Mouse (Mus musculus): ENCODE data around the gene Pigu. TPM values are rescaled to one million over a fixed set of nuclear protein-coding genes. Genes with fewer than 3 reads are reported as not detected.

The Pigu gene
- total RNA-seq, 2 experiments from 2014 or later, result 28.5 to 33.5 TPM

DNA sequence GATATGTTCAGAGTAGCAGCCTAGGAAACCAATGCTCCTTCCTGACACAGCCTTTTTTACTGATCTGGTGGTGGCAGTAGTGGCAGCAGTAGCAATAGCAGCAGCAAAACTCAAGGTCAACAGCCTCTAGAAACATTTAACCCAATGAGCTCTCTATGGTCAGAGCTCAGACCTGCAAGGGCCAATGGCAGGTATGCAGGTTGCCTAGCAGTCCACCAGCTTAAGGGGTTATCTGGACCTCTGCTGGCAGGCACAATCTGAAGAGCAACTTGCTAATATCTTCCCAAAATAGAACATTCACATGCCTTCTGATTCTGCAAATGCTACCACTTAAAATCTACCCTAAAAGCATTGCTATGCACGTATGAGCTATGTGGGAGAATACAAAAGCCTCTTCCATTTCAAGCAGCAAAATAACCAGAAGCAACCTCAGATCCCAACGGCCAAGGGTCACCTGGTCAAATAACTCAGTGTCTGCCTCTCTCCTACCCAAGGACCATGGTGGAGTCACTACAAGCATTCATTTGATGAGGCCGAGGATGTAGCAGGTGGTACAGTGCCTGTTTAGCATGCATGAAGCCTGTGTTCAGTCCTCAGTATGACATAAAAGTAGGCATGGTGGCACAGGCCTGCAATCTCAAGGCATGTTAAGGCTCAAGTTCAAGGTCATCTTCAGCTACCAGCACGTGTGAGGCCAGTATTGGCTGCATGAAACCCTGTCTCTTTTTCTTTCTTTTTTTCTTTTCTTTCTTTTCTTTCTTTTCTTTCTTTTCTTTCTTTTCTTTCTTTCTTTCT, 69.6 kb downstream of the Pigu start:
- DNase-seq, result no peak

DNA sequence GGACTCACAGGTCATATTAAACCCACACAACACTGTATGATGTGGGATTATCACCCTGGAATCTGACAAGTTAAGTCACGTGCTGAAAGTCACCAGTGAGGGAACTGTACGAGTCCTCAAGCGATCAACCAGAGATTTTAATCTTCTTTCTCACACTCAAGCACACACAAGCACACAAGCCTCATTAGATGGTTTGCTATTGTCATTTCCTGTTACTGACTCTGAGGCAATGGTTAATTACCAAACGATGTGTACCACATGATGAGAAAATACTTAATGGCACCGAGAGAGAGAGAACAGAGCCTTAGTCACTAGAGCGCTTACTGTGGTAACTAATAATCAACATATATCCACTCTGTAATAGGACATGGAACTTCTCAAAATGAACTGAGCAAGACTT, 71.5 kb downstream of the Pigu start:
- DNase-seq, result no peak

DNA sequence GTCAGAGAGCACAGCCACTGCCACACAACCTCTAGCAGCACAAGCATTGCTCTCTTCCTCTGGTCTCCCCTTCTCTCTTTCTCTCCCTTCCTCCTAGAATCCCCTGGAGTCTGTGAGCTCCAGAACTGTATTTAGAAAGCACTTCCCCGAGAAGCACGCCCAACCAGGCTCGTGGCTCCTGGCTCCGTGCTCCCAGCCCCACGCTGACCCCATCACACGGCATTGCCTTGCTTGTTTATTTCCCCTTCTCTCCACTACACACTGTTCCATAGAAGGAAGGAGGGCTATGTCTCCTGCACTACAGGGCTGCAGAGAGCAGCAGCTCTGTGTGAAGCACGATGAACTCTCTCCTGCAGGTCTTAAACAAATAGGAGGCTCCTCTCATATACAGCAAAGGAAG, 72.6 kb downstream of the Pigu start:
- DNase-seq, result no peak

DNA sequence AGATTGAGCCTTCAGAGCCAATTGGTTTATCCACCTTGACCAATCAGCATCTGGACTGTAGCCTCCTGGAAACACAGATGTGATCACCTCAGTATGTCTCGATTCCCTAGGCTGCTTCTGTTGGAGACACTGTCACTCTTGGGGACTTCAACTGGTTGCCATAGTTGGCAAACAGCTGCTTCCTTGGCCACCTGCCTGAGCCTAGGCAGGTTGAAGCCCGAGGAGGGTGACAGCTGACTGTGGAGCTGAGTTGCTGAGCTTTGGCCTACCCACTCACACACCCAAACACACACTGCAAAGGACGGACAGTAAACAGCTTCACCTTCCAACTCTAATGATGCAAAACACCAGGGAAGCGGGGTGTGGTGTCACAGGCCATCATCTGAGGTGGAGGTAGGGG, 73.4 kb downstream of the Pigu start:
- DNase-seq, result peak; percentile 62

DNA sequence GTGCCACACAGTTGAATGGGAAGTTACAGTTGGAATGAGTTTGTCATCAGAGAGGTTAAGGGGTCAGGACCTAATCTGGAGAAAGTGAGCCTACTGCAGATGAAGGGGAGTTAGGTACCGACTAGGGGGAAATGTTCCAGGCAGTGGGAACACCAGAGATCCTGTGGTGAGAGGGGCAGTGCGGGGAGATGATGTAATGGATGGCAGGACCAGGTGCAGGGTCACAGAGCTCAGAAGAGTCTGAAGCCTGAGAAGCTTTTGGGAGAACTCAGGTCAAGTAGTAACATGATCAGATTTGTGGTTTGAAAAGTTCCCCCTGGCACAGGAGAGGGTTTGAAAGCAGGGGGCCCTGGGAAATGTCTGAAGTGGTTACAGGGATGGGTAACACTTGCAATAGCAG, 77.1 kb downstream of the Pigu start:
- no peak for DNase-seq

DNA sequence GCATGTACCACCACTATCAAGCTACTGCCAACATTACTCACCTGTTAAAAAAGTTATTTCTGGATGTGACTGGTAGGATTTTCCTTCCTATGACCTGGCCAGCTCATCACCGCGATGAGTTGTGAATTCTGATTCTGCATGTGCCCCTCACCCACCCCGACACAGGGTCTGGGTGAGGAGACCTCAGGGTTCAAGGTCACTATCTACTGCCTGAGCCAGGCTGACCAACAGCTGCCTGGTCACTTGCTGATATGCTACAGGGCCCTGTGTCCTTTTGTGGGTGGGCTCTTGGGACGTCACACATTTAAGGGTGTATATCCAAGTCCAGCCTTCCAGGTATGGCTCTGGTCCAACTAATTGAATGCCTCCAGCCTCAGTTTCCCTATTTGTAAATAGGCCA, 78.1 kb downstream of the Pigu start:
- DNase-seq, result no peak

DNA sequence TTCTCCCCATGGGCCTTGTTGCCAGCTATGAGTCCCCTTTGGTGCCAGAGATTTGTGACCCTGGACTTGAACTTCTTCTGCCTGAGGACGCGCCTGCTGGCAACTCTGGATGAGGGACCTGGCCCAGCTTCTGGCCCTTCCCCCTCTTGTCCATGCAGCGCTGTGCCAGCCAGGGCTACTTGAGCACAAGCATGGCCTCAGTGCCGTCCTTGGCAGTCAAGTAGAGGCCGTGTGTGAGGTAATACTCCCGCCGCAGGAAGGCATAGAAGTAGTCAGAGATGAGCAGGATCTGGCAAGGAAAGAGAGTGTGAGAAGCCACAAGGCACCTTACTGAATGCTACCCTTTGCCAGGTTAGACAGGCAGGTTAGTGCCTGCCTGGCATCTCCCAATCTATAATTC, 78.9 kb downstream of the Pigu start:
- peak; percentile 90 for DNase-seq

DNA sequence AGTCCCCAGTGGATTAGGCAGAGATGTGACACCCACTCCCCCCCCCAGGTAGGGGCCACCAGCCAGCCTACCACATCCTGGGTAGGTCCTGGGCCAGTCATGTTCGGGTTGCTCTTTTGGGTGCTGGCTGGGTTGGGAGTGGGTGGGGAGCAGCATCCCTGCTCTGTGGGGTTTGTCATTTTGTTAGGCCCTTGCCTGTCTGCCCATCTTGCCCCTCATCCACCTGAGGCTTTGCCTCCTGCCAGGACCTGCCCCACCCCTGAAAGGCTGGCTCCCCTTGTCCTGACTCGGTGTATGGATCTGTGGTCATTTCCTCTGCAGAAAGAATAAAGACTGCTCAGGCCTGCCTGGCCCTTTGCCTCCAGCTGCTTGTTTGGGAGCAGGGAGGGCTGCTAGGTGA, 79.5 kb downstream of the Pigu start:
- DNase-seq, result no peak

DNA sequence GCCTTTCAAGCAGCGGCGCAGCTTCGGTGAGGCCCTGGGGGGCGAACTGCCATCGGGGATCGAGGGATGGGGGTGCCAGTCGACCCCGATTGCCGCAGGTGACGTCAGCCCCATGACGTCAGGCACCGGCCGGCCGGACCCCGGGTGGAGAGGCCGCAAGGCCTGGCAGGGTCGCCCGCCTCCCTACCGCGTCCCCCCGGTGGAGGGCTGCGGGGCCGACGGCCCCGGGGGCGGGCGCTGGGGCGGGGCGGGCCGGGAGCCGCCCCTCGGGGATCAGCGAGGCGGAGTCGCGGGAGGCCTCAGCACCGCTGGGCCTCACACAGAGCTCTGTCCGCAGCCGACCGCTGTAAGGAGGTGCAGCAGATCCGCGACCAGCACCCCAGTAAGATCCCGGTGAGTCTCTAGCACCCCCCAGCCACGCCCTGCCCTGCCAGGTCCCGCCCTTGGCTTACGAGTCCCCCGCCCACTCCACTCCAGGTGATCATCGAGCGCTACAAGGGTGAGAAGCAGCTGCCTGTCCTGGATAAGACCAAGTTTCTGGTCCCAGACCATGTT, 80.5 kb downstream of the Pigu start:
- DNase-seq, result peak; percentile 89

DNA sequence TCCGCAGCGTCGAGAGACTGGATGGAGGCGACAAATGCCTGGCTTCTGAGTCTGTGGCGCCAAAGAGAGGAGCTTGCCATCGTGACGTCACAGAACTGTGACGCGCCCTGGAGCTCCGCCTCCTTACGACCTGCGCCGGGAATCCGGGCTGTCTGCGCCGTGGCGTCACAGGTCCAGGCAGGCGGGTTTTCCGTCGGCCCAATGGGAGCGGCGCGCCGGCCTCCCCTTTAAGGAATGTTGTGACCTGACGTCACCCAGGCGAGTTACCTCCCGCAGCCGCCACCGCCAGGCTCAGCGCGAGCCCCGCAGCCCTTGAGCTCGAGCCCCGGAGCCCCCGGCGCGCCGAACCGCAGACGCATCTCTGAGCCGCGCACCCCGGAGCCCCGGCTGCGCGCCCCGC, 81.0 kb downstream of the Pigu start, which contains the start of gene Map1lc3a:
Gene Map1lc3a, plus strand, starts transcription at position 103 of the 400 bp plus-strand sequence.
- DNase-seq, result peak; percentile 98

DNA sequence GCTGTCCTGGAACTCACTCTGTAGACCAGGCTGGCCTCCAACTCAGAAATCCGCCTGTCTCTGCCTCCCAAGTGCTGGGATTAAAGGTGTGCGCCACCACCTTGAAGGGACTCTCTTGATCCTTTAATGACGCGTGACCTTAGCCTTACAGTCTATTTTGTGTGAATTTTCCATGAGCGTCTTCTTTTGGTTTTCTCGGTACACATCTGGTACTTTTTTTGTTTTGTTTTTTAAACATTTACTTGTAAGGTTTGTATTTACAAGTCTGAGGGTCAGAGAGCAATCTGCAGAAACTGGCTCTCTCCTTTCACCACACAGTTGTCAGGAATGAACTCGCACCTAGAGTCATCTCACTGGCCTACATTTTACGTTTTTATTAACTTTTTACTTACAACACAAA, 83.6 kb downstream of the Pigu start:
- DNase-seq, result no peak

DNA sequence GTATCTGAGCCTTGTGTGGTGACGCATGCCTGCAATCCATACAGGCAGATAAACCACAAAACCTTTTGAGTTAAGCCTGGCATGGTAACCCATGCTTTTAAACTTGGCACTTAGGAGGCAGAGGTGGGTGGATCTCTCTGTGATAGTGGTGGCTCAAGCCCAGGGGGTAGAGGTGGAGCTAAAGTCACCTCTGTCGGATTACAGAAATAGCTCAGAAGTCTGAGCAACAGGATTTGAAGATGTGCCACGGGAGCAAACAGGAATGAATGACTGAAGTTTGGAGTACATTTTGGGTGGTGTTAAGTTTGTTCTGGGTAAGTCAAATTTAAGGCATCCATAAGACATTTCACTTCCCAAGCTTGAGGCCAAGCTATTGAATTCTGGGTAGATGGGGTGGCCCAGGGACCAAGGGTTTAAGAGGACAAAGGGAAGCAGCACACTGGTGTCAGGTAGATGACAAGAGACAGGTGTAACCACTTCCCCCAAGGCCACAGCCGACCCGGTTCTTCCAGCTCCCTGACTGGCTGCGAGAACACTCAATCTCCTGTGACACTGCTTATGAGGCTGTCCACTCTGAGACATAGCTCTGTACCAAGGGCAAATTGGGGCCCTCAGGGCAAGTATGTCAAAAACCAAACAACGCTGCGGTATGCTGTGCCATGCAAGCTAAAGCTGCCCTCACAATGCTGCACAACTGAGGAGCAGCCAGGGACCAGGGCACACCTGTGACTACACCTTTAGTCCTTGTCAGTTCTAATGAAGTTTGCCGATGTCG, 84.6 kb downstream of the Pigu start:
- DNase-seq, result no peak

DNA sequence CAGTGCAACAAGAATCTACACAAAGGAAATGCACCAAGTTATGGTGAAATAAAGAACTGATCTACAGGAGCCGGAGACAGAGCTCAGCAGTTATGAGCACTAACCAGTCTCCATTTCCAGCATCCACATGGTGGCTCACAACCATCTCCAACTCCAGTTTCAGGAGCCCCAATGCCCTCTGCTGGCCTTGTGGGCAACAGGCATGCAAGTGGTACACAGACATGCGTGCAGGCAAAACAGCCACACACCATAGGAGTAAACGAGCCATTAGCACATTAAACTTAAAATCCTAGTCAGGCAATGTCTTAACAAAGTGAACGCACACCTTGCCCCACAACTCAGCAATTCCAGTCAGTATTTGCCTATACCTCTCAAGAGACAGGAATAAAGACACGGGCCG, 85.3 kb downstream of the Pigu start:
- DNase-seq, result no peak

DNA sequence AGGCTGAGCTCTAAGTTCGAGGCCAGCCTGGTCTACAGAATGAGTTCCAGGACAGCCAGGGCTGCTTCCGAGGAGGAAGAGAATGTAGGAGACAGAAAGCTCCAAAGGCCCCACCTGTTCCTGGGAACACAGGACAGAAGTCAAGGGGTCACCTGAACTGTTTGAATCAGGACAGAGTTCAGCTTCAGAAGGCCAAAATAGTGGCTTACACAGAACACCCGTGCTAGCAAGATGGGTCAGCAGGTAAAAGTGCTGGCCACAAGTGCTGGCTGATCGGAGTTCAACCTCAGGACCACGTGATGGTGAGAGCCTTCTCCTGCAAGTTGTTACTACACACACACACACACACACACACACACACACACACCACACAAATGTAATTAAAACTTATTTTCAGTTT, 90.3 kb downstream of the Pigu start:
- no peak for DNase-seq

DNA sequence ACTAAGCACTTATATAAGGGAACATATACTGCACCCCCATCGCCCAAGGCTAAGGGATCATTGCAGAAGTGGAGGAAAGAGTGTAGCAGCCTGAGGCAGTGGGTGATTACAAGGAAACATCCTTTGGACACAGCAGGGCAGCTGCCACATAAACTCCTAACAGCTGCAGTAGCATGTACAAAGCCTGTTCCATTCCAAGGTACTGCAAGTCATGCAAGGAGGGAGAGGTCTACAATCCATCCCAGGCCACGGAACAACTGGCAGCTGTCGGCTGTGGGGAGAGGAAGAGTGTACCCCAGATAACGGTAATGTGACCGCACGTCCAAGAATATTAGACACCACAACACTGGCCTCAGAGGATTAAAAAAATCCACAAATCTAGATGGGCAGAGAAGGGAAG, 91.7 kb downstream of the Pigu start:
- DNase-seq, result no peak

DNA sequence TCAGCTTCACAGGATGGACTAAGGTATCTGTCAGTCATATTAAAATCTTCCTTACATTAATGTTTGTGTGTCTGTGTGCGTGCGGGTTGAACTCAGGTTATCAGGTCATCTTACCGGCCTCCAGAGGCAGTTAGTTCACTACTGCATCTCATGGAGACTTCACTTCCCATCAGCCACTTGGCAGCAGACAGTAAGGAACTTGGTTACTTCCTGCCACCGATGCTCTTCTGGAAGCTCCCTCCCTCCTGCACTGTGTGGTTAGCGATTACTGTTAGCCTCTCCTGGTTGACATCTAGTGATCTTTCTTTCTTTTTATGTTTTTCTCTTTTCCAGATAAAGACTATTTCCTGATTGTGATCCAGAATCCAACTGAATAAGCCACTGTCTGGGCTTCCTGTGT, 107.6 kb downstream of the Pigu start:
- no peak for DNase-seq

DNA sequence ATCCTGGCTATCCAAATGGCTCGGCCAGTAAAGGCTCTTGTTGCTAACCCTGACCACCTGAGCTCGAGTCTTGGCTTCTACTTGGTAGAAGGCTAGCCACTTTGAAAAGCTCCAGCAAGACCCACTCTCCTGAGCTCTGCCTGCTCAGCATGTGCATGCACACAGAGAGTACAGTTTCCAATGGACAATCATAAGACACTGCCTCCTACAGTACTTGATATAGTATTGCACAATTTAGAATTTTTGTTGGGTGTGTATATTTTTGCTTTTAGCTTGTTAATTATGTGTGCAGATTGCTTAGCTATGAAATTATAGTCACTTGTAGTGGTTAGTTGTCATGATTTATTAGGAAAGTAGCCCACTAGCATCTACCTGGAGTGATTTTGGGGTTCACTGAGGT, 108.5 kb downstream of the Pigu start:
- DNase-seq, result no peak

DNA sequence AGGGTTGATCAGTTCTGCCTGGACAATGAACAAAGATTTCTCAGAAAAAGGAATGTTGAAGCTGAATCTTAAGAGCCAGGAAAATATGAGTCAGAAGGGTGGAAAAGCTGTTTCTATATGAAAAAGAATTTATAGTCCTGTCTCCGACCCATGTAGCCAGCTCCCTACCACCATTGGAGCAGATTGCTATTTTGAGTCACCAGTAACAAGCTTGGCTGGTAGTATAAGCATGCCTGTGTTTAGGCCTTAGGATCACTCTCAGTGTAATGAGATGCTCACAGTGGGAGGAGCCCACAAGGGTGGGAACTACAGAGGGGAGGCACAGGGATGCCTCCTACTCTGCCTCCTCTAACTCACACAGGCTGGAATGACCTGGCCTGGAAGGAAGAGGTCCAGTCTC, 109.0 kb downstream of the Pigu start:
- no peak for DNase-seq

DNA sequence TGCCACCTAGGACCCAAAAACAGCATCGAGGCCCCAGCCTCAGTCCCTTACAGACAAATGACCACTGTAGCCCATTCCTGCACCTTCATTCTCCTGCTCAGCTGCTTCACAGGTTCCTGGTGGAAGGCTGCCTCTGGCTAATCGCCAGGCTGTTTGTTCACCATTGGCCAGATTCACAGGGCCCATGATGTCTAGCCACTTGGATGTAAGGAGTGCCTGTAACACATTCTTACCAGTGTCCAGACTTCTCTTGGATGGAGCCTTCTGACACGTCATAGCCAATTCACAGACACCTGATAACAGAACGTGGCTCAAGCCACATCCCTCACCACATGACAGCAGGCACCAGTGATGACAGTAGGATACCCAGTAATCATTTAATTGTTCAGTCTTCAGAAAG, 111.0 kb downstream of the Pigu start:
- DNase-seq, result peak; percentile 35

DNA sequence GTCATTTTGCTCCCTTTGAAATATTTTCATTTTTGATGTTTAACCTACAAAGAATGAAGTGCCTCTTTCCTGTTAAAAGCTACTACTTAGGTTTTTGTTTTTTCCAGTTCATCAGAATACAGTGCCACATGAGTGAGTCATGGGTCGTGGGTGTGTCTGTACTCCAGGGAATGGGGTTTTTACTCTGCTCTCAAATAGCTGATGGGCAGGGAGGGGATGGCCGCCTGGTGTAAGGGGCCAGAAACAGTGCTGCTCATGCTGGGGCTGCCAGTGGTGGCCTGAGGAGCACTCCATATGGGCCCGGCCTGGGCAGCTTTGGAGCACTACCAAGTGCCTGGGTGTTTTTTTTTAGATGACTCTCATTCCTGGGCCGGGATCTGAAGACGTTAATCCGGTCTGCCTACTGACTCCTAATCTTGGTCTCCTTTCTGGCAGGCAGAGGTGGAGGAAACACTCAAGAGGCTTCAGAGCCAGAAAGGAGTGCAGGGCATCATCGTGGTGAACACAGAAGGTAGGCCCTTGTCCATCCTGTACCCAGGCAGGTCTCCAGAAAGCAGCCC, 114.9 kb downstream of the Pigu start:
- DNase-seq, result peak; percentile 40

DNA sequence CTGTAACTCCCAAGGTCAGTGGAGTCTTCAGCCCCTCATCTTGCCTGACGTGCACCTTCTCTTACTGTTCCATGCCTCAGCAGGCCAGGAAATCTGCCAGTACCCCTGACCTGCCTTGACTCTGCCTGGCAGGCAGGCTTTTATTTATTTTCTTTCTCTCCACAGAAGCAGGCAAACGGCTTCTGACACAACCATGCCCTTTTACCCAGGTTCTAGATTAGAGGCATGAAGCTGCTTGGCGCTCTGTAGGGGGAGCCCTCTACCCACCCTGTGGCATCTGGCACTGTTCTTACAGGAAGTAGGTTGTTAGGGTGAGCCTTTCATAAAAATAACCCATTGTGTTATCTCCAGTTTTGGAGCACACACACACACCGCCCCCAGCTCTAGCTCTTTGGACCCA, 116.3 kb downstream of the Pigu start:
- DNase-seq, result peak; percentile 79

DNA sequence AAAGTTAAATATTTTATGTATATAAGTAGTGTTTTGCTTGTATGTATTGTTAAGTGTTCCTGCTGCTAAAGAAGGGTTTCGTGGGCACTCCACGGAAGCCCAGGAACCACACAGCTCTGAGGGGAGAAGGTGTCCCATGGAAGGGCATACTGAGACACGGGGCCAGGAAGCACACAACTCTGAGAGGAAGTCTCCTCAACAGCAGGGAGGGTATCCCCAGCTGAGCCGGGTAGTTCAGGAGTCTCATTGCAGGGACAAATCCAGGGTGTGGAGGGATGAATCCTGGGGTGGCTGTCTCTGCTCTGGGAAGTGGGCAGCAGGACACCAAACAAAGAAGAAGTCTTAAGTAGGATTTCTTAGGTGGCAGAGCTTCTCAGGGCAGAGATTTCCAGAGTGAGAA, 120.0 kb downstream of the Pigu start:
- peak; percentile 35 for DNase-seq

DNA sequence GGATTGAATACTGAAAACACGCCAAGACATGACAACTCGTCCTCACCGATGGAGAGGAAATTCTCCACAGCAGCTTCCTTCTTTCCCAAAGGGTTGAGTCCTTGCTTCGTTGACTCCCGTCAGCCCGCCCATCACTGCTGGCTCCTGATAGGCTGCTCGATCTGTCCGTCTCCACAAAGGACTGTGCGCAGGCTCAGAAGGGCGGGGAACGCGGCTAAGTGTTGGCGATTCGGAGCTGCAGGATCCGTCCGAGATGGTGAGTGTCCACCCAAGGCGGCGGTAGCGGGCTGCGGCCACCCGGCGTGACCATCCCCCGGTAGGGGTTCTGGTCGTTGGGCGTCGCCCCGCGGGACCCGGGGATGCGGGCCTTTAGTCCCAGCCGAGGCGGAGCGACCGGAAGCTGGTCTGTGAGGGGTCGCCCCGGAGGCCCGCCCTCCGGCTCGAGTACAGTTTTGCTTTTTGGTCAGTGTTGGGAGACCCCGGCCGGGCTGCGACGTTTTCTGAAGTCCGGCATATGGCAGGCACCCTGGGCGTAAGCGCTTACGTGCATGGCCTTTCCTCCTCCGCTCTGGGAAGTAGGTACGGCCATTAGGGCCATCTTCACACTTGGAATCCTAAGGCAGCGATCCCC, 120.8 kb downstream of the Pigu start, which contains the start of gene Dynlrb1:
Gene Dynlrb1, plus strand, starts transcription at position 172 of the 631 bp plus-strand sequence.
- DNase-seq, result peak; percentile 99
